In the genomic region with DNA sequence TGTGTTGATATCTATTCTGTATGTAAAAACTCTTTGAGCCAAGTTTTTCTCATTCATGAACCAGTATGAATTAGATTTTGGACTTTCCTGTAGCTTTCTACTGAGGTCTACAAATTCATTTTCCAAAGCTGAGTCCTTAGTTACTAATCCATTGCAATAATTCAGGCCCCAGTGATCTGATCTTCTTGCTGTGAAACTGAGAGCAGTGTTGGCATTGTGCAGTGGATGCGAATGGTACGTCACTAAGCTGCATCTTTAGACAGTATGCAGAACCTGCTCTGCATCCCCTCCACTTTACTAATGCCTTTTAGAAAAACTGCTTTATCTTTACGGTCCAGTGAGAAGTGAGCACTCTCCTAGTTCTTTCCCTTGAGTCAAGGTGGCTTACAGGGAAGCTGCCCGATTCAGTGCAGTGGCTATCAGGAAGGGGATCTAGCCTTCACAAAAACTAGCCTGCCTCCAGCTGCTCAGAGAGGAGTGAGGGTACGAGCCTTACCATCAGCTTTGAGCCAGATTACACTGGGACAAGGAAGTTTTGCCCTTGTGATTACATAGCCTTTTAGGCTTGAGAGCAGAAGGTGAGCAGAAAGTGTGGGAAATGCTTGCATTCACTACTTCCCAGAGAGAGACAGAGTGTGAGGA, we compare ENCODE assay signal across 29 mouse cellular contexts.
DNase-seq lines count a peak whose midpoint lies in the region; ATAC-seq and TF ChIP-seq lines count a peak whose summit lies in the region.
"Had no signal": no experiment of that assay in that cellular context is flagged by ENCODE, and none has a peak within 500 bp of the region (broad histone marks: within the 10 kb centered on the region; RNA-seq: fewer than 3 reads in every experiment).

No protein-coding gene starts in this region.

- no peaks in the 10 kb centered on the region for H3K27me3 ChIP-seq in embryonic facial prominence, embryonic 13.5 days
- no peaks in the 10 kb centered on the region for H3K27me3 ChIP-seq in embryonic facial prominence, embryonic 10.5 days (replicated peaks; ENCODE audit: low read depth, poor library complexity, severe bottlenecking)
- no peaks in the 10 kb centered on the region for H3K27me3 ChIP-seq in kidney, embryonic 14.5 days (ENCODE audit: control insufficient read depth, insufficient read depth, low read length)
- H3K27me3 ChIP-seq in kidney, adult 2 months (replicated peaks; ENCODE audit: control insufficient read depth, insufficient read depth, low read length) = no peaks in the 10 kb centered on the region
- peaks cover 16% of the 10 kb centered on the region for H3K27me3 ChIP-seq in midbrain, embryonic 12.5 days
- H3K27me3 ChIP-seq in midbrain, embryonic 16.5 days (ENCODE audit: control insufficient read depth, insufficient read depth, low read depth, low read length) = no peaks in the 10 kb centered on the region
- H3K27me3 ChIP-seq: CH12.LX; liver, embryonic 12.5 days had no signal

- H3K4me1 ChIP-seq in embryonic facial prominence, embryonic 13.5 days = peaks cover 53% of the 10 kb centered on the region
- peaks cover 59% of the 10 kb centered on the region for H3K4me1 ChIP-seq in embryonic facial prominence, embryonic 10.5 days
- peaks cover 4% of the 10 kb centered on the region; the same call in 1 of the 2 replicates for H3K4me1 ChIP-seq in kidney, embryonic 14.5 days (ENCODE audit: control insufficient read depth, insufficient read depth, low read length)
- no peaks in the 10 kb centered on the region for H3K4me1 ChIP-seq in kidney, adult 2 months (ENCODE audit: control insufficient read depth, insufficient read depth, low read length)
- peaks cover 60% of the 10 kb centered on the region for H3K4me1 ChIP-seq in midbrain, embryonic 12.5 days
- H3K4me1 ChIP-seq in midbrain, embryonic 16.5 days (ENCODE audit: control insufficient read depth, insufficient read depth, low read length) = peaks cover 8% of the 10 kb centered on the region
- H3K4me1 ChIP-seq: heart, embryonic 10.5 days; heart, embryonic 15.5 days; liver, embryonic 12.5 days had no signal

- H3K36me3 ChIP-seq in embryonic facial prominence, embryonic 13.5 days = no peaks in the 10 kb centered on the region
- H3K36me3 ChIP-seq in embryonic facial prominence, embryonic 10.5 days (replicated peaks) = peaks cover 4% of the 10 kb centered on the region; the same call in 1 of the 2 replicates
- H3K36me3 ChIP-seq in kidney, embryonic 14.5 days (ENCODE audit: control insufficient read depth, insufficient read depth, low read length) = no peaks in the 10 kb centered on the region
- no peaks in the 10 kb centered on the region for H3K36me3 ChIP-seq in kidney, adult 2 months (ENCODE audit: control insufficient read depth, insufficient read depth, low read length)
- H3K36me3 ChIP-seq in midbrain, embryonic 12.5 days = no peaks in the 10 kb centered on the region
- no peaks in the 10 kb centered on the region for H3K36me3 ChIP-seq in midbrain, embryonic 16.5 days (ENCODE audit: control insufficient read depth, insufficient read depth, low read length)
- H3K36me3 ChIP-seq: heart, embryonic 10.5 days; heart, embryonic 15.5 days; hindbrain, embryonic 12.5 days; liver, embryonic 12.5 days; neural tube, embryonic 15.5 days had no signal

- no peak for TF ChIP-seq POLR2A in kidney, adult 2 months (IDR thresholded peaks at IDR 0.05; ENCODE audit: low read depth, low read length)

- H3K9ac ChIP-seq in embryonic facial prominence, embryonic 13.5 days = no peak overlapping the region
- H3K9ac ChIP-seq in kidney, embryonic 14.5 days (ENCODE audit: low read depth, low read length) = no peak overlapping the region
- H3K9ac ChIP-seq in midbrain, embryonic 12.5 days (replicated peaks) = no peak overlapping the region
- no peak overlapping the region for H3K9ac ChIP-seq in midbrain, embryonic 16.5 days (ENCODE audit: low read depth, low read length)
- H3K9ac ChIP-seq: heart, embryonic 15.5 days; hindbrain, embryonic 12.5 days; liver, embryonic 12.5 days; neural tube, embryonic 15.5 days had no signal

- no peak for ATAC-seq in embryonic facial prominence, embryonic 13.5 days (ENCODE audit: insufficient number of reproducible peaks, insufficient read depth, low FRiP score, low TSS enrichment, low read depth)
- ATAC-seq in kidney, embryonic 14.5 days (ENCODE audit: low FRiP score, low TSS enrichment) = peak; percentile 66; the same call in 1 of the 2 replicates
- peak; percentile 45; the same call in 1 of the 2 replicates for ATAC-seq in midbrain, embryonic 12.5 days (ENCODE audit: low FRiP score, low read depth)
- no peak for ATAC-seq in midbrain, embryonic 16.5 days
- ATAC-seq: activated CD4-positive, CD25-positive, alpha-beta regulatory T cell, adult 4 months; intestine, embryonic 16.5 days; liver, embryonic 12.5 days; lung, postnatal 0 days had no signal

- no peak overlapping the region for H3K4me3 ChIP-seq in embryonic facial prominence, embryonic 13.5 days
- no peak overlapping the region for H3K4me3 ChIP-seq in embryonic facial prominence, embryonic 10.5 days
- no peak overlapping the region for H3K4me3 ChIP-seq in kidney, embryonic 14.5 days (ENCODE audit: low read length)
- no peak overlapping the region for H3K4me3 ChIP-seq in kidney, adult 2 months (ENCODE audit: insufficient read depth, low read depth, low read length)
- H3K4me3 ChIP-seq in midbrain, embryonic 12.5 days = no peak overlapping the region
- H3K4me3 ChIP-seq in midbrain, embryonic 16.5 days (ENCODE audit: low read depth, low read length) = no peak overlapping the region
- H3K4me3 ChIP-seq: heart, embryonic 10.5 days; heart, embryonic 15.5 days; hindbrain, embryonic 12.5 days; liver, embryonic 12.5 days; megakaryocyte, embryonic 14.5 days; neural tube, embryonic 15.5 days had no signal

- DNase-seq in embryonic facial prominence, embryonic 10.5 days (ENCODE audit: low spot score) = no peak
- no peak for DNase-seq in kidney, adult 2 months
- DNase-seq in adrenal gland, adult 18-20 months (ENCODE audit: low spot score in 2 of 2) = no peak
- DNase-seq: adrenal gland, adult 8-10 months; cerebellum, adult 8-10 months; cerebellum, postnatal 25 days; gastrocnemius, postnatal 25 days; layer of hippocampus, postnatal 36 days; left cerebral cortex, postnatal 4 days; lung, adult 18-20 months; lung, postnatal 4 days; right cerebral cortex, postnatal 25 days; spleen, adult 18-20 months; thymus, postnatal 14 days had no signal

- WGBS in embryonic facial prominence, embryonic 13.5 days = 70% methylated on average over 5 of the region's 5 CpGs
- WGBS in embryonic facial prominence, embryonic 10.5 days = 68% methylated on average over 5 of the region's 5 CpGs
- 67% methylated on average over 5 of the region's 5 CpGs for WGBS in kidney, embryonic 14.5 days
- 76% methylated on average over 5 of the region's 5 CpGs for WGBS in kidney, adult 2 months
- 23% methylated on average over 5 of the region's 5 CpGs for WGBS in midbrain, embryonic 12.5 days
- WGBS in midbrain, embryonic 16.5 days = 31% methylated on average over 5 of the region's 5 CpGs

- H3K9me3 ChIP-seq in embryonic facial prominence, embryonic 13.5 days = no peaks in the 10 kb centered on the region
- no peaks in the 10 kb centered on the region for H3K9me3 ChIP-seq in embryonic facial prominence, embryonic 10.5 days
- H3K9me3 ChIP-seq in kidney, embryonic 14.5 days (ENCODE audit: control insufficient read depth, low read length) = no peaks in the 10 kb centered on the region
- no peaks in the 10 kb centered on the region for H3K9me3 ChIP-seq in midbrain, embryonic 12.5 days
- no peaks in the 10 kb centered on the region for H3K9me3 ChIP-seq in midbrain, embryonic 16.5 days (replicated peaks; ENCODE audit: control insufficient read depth, low read length, poor library complexity, severe bottlenecking)
- H3K9me3 ChIP-seq: heart, embryonic 10.5 days; heart, embryonic 15.5 days; hindbrain, embryonic 12.5 days; liver, embryonic 12.5 days; megakaryocyte, embryonic 14.5 days; neural tube, embryonic 15.5 days had no signal

- H3K27ac ChIP-seq in embryonic facial prominence, embryonic 13.5 days = 0 out of 2 replicates have a peak overlapping the region, but pooled peaks have one; percentile 34
- H3K27ac ChIP-seq in embryonic facial prominence, embryonic 10.5 days (replicated peaks) = no peak overlapping the region
- H3K27ac ChIP-seq in kidney, embryonic 14.5 days (ENCODE audit: low read depth, low read length) = no peak overlapping the region
- no peak overlapping the region for H3K27ac ChIP-seq in kidney, adult 2 months (ENCODE audit: insufficient read depth, low read depth, low read length)
- H3K27ac ChIP-seq in midbrain, embryonic 12.5 days (replicated peaks) = peak overlapping the region; percentile 68
- no peak overlapping the region for H3K27ac ChIP-seq in midbrain, embryonic 16.5 days (ENCODE audit: low read length)
- H3K27ac ChIP-seq: heart, embryonic 10.5 days; heart, embryonic 15.5 days; hindbrain, embryonic 12.5 days; kidney, postnatal 0 days; liver, embryonic 12.5 days; neural tube, embryonic 15.5 days had no signal

- H3K4me2 ChIP-seq in embryonic facial prominence, embryonic 13.5 days = no peak overlapping the region
- no peak overlapping the region for H3K4me2 ChIP-seq in kidney, embryonic 14.5 days (replicated peaks; ENCODE audit: low read depth, low read length)
- no peak overlapping the region for H3K4me2 ChIP-seq in midbrain, embryonic 12.5 days (replicated peaks)
- H3K4me2 ChIP-seq in midbrain, embryonic 16.5 days (ENCODE audit: low read length) = no peak overlapping the region
- H3K4me2 ChIP-seq: heart, embryonic 15.5 days; hindbrain, embryonic 12.5 days; liver, embryonic 12.5 days; neural tube, embryonic 15.5 days had no signal

- TF ChIP-seq CTCF in kidney, adult 2 months (conservative IDR thresholded peaks at IDR 0.05; ENCODE audit: insufficient read depth, insufficient read length, low read depth, low read length) = no peak

Comparison
In these comparisons a context has a peak if more than half of its experiments do, and no peak if none do; other contexts are left out.
1. ATAC-seq: peak in kidney, embryonic 14.5 days (single experiment) and midbrain, embryonic 12.5 days (single experiment); none in embryonic facial prominence, embryonic 13.5 days (single experiment) and midbrain, embryonic 16.5 days (single experiment).
2. H3K27ac ChIP-seq: peak in embryonic facial prominence, embryonic 13.5 days (single experiment) and midbrain, embryonic 12.5 days (single experiment); none in embryonic facial prominence, embryonic 10.5 days (single experiment), kidney, embryonic 14.5 days (single experiment), kidney, adult 2 months (single experiment) and midbrain, embryonic 16.5 days (single experiment).